Mouse (Mus musculus): ENCODE data around the gene Tmem211. TPM values are rescaled to one million over a fixed set of nuclear protein-coding genes. Genes with fewer than 3 reads are reported as not detected.

Gene Tmem211
- not detected in 2 replicates for total RNA-seq (2012; rRNA removed)
- total RNA-seq (2014; rRNA removed), result not detected in 2 replicates
- not detected in 2 replicates for polyA plus RNA-seq (2012; ENCODE audit: insufficient read length, low read depth)

DNA sequence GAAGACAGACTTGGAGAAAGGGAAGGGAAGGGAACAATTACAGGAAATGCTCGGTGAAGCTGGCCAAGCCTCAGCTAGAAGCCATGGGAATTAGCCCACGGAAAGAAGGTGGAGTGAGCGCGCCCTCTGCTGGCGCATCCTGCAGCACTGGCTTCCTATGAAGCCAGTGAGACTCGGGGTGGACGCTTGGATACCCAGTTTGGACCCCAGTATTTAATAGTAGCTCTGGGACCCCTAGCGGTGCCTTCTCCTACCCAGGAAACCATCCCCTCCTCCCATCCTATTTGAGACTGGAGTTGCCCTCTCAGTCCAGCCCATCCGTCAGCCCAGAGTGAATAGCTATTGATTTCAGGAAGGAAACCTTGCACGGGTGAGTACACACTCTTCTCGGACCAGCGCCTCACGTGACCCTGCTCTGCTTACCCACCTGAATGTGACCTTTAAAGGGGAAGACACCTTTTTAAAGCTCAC, at the start of gene Tmem211:
Gene Tmem211 (plus strand): TSS at position 278 of the 471 bp plus-strand sequence.
- no peak within 1 kb of the TSS for H3K4me3 ChIP-seq (replicated peaks in 1 of 3; ENCODE audit: low read depth in 2 of 3, low read length in 2 of 3, poor library complexity in 1 of 3)
- peak; percentile 55 for DNase-seq (ENCODE audit: extremely low read depth)
- no peaks in the 10 kb centered on the region for H3K9me3 ChIP-seq (replicated peaks; ENCODE audit: low read length)
- H3K9ac ChIP-seq (ENCODE audit: insufficient read depth, low read depth), result no peak within 1 kb of the TSS
- no peak within 1 kb of the TSS for H3K4me2 ChIP-seq (ENCODE audit: insufficient read depth, low read depth, poor library complexity, severe bottlenecking)
- dilution Hi-C loops (cut with MboI; ENCODE audit: extremely low pct_ligation_motif_present, extremely low pct_unique_long_range_greater_than_20kb, low sequenced_read_pairs) (no loop called here), in situ Hi-C loops (cut with MboI; ENCODE audit: low pct_ligation_motif_present, low pct_unique_long_range_greater_than_20kb, low sequenced_read_pairs) (loop anchor here (5.0 kb wide), 1 partner anchor 44 kb away; no protein-coding TSS in a partner anchor)
- H3K27ac ChIP-seq (ENCODE audit: insufficient read depth, low read depth), result no peak within 1 kb of the TSS
- H3K36me3 ChIP-seq (replicated peaks in 1 of 2; ENCODE audit: control insufficient read depth in 1 of 2, insufficient read depth in 1 of 2, low read length in 1 of 2), result no peaks in the 10 kb centered on the region
- no peak for TF ChIP-seq HCFC1 (IDR thresholded peaks at IDR 0.05; ENCODE audit: low read depth, low read length)
- peak; percentile 81 for TF ChIP-seq BHLHE40 (IDR thresholded peaks at IDR 0.05; ENCODE audit: low read depth, low read length)
- no peak for TF ChIP-seq RCOR1 (conservative IDR thresholded peaks at IDR 0.05; ENCODE audit: low read depth, low read length)
- no peak for TF ChIP-seq ZMIZ1 (IDR thresholded peaks at IDR 0.05; ENCODE audit: low read depth, low read length)
- no peak for TF ChIP-seq MXI1 (IDR thresholded peaks at IDR 0.05; ENCODE audit: low read depth, low read length)
- peak; percentile 68 to 70 for TF ChIP-seq CTCF (conservative IDR thresholded peaks at IDR 0.05 in 1 of 2, IDR thresholded peaks at IDR 0.05 in 1 of 2; ENCODE audit: low read depth in 2 of 2, low read length in 2 of 2)
- TF ChIP-seq JUND (conservative IDR thresholded peaks at IDR 0.05; ENCODE audit: low read depth, low read length), result no peak
- no peak for TF ChIP-seq EP300 (IDR thresholded peaks at IDR 0.05; ENCODE audit: low read length)
- peak; percentile 51 for TF ChIP-seq USF2 (conservative IDR thresholded peaks at IDR 0.05; ENCODE audit: low read depth, low read length)
- TF ChIP-seq ETS1 (conservative IDR thresholded peaks at IDR 0.05; ENCODE audit: low read depth, low read length), result no peak
- no peak for TF ChIP-seq ZKSCAN1 (IDR thresholded peaks at IDR 0.05; ENCODE audit: borderline replicate concordance, low read depth, low read length)
- TF ChIP-seq CHD1 (IDR thresholded peaks at IDR 0.05; ENCODE audit: low read depth, low read length), result no peak
- no peak for TF ChIP-seq SIN3A (IDR thresholded peaks at IDR 0.05; ENCODE audit: low read length)
- TF ChIP-seq USF1 (IDR thresholded peaks at IDR 0.05; ENCODE audit: low read depth, low read length), result peak; percentile 50
- TF ChIP-seq ZC3H11A (IDR thresholded peaks at IDR 0.05; ENCODE audit: low read depth, low read length), result no peak
- TF ChIP-seq MAZ (IDR thresholded peaks at IDR 0.05; ENCODE audit: low read depth, low read length), result no peak
- TF ChIP-seq NRF1 (IDR thresholded peaks at IDR 0.05; ENCODE audit: low read depth, low read length), result no peak
- no peak for TF ChIP-seq POLR2AphosphoS2 (IDR thresholded peaks at IDR 0.05; ENCODE audit: low read depth, low read length)
- no peak for TF ChIP-seq IRF4 (IDR thresholded peaks at IDR 0.05; ENCODE audit: low read depth, low read length)
- no peak for TF ChIP-seq GABPA (IDR thresholded peaks at IDR 0.05; ENCODE audit: insufficient replicate concordance, low read depth, low read length)
- TF ChIP-seq CHD2 (IDR thresholded peaks at IDR 0.05; ENCODE audit: low read length), result no peak
- TF ChIP-seq ZNF384 (IDR thresholded peaks at IDR 0.05; ENCODE audit: low read depth, low read length), result no peak
- TF ChIP-seq MEF2A (IDR thresholded peaks at IDR 0.05; ENCODE audit: borderline replicate concordance, low read depth, low read length), result no peak
- peak; percentile 53 for TF ChIP-seq SMC3 (IDR thresholded peaks at IDR 0.05; ENCODE audit: low read depth, low read length)
- TF ChIP-seq E2F4 (IDR thresholded peaks at IDR 0.05; ENCODE audit: insufficient replicate concordance, low read depth, low read length), result no peak
- TF ChIP-seq KAT2A (IDR thresholded peaks at IDR 0.05; ENCODE audit: insufficient replicate concordance, low read length), result no peak
- peak; percentile 66 for TF ChIP-seq RAD21 (IDR thresholded peaks at IDR 0.05; ENCODE audit: low read depth, low read length)
- no peak for TF ChIP-seq POLR2A (IDR thresholded peaks at IDR 0.05; ENCODE audit: low read depth, low read length)
- H3K27me3 ChIP-seq (replicated peaks), result peaks cover 43% of the 10 kb centered on the region
- no peaks in the 10 kb centered on the region for H3K79me2 ChIP-seq (replicated peaks; ENCODE audit: control insufficient read depth, extremely low read depth, insufficient read depth, poor library complexity, severe bottlenecking)
- peaks cover 0 to 12% of the 10 kb centered on the region in 2 experiments; a peak in 2 of 4 replicates for H3K4me1 ChIP-seq (ENCODE audit: control insufficient read depth in 1 of 2, insufficient read depth in 2 of 2)
